Mouse (Mus musculus) testis, adult 2 months (tissue): ENCODE measurements around the gene Gm10283. TPM values are rescaled to one million over a fixed set of nuclear protein-coding genes. Genes with fewer than 3 reads are reported as not detected.

Source experiments
- H3K27ac ChIP-seq: fragments of 200-500 bp; 2 replicates; pipeline ENCODE4 v1.5.1; 2012; ENCODE audit warnings: low read depth, low read length; ENCODE audit not compliant: control insufficient read depth, insufficient read depth
- H3K27me3 ChIP-seq: fragments of 200-500 bp; 2 replicates; pipeline ENCODE4 v1.6.1; 2012; ENCODE audit warnings: mild to moderate bottlenecking, low read length, moderate library complexity; ENCODE audit not compliant: control insufficient read depth, insufficient read depth
- H3K36me3 ChIP-seq: fragments of 200-500 bp; 2 replicates; pipeline ENCODE4 v1.6.1; 2012; ENCODE audit warnings: mild to moderate bottlenecking, low read length; ENCODE audit not compliant: control insufficient read depth, insufficient read depth
- H3K4me1 ChIP-seq: fragments of 200-500 bp; 2 replicates; pipeline ENCODE4 v1.6.1; 2012; ENCODE audit warnings: low read length; ENCODE audit not compliant: control insufficient read depth, insufficient read depth
- H3K4me3 ChIP-seq: fragments of 200-500 bp; 2 replicates; pipeline ENCODE4 v1.5.1; 2012; ENCODE audit warnings: low read depth, mild to moderate bottlenecking, low read length, moderate library complexity, mixed read lengths; ENCODE audit not compliant: control insufficient read depth
- CTCF ChIP-seq: fragments of 200-500 bp; IDR thresholded peaks from 2 replicates; pipeline ENCODE4 v1.5.1; 2012; ENCODE audit warnings: low read depth, mild to moderate bottlenecking, inconsistent platforms, low read length, moderate library complexity; ENCODE audit not compliant: control insufficient read depth, insufficient read depth, insufficient replicate concordance
- POLR2A ChIP-seq: fragments of 200-500 bp; IDR thresholded peaks from 2 replicates; pipeline ENCODE4 v1.6.1; 2012; ENCODE audit warnings: low read depth, mild to moderate bottlenecking, inconsistent platforms, low read length, moderate library complexity; ENCODE audit not compliant: control insufficient read depth
- polyA plus RNA-seq: library from polyadenylated mRNA; depleted of rRNA; stranded (reverse); fragments of >200 nt; gene quantifications from 2 replicates; pipeline ENCODE4 v1.2.3, GENCODE M21; 2012; rRNA removed

Gm10283 gene
- polyA plus RNA-seq, 1 experiment = not detected

GRCm38 (mm10) chr8:60406358-60406757 is 96.6 kb downstream of the Gm10283 start:
- Histone ChIP-seq H3K36me3 (no peaks in the 10 kb centered on the region), H3K4me3 (no peak overlapping the region), H3K4me1 (no peaks in the 10 kb centered on the region), H3K27ac (no peak overlapping the region), H3K27me3 (no peaks in the 10 kb centered on the region)
- TF ChIP-seq CTCF (no peak), POLR2A (no peak)

- H3K27ac ChIP-seq = no peak overlapping the region
- no peak overlapping the region for H3K4me3 ChIP-seq
- no peaks in the 10 kb centered on the region for H3K36me3 ChIP-seq
- H3K4me1 ChIP-seq = no peaks in the 10 kb centered on the region
- no peak for TF ChIP-seq CTCF
- no peak for TF ChIP-seq POLR2A
- no peaks in the 10 kb centered on the region for H3K27me3 ChIP-seq
Measured at GRCm38 (mm10) chr8:60404994-60405548, 97.9 kb downstream of the Gm10283 start.

GRCm38 (mm10) chr8:60393675-60394074 is 109.3 kb downstream of the Gm10283 start:
- Histone ChIP-seq H3K36me3 (no peaks in the 10 kb centered on the region), H3K4me1 (no peaks in the 10 kb centered on the region), H3K27ac (no peak overlapping the region), H3K27me3 (no peaks in the 10 kb centered on the region), H3K4me3 (no peak overlapping the region)
- TF ChIP-seq CTCF (no peak), POLR2A (no peak)

- Histone ChIP-seq H3K27ac (no peak overlapping the region), H3K27me3 (no peaks in the 10 kb centered on the region), H3K36me3 (no peaks in the 10 kb centered on the region), H3K4me3 (no peak overlapping the region), H3K4me1 (no peaks in the 10 kb centered on the region)
- TF ChIP-seq CTCF (no peak), POLR2A (no peak)
Measured at GRCm38 (mm10) chr8:60386589-60386988, 116.4 kb downstream of the Gm10283 start.

Other genes with a start within 250 kb of the Gm10283 start
- 0.06 and 0.28 TPM in 2 replicates for gene Aadat, start 2.7 kb upstream of the Gm10283 start, polyA plus RNA-seq
- gene Mfap3l, start 129.6 kb upstream of the Gm10283 start, polyA plus RNA-seq = 179 and 210 TPM in 2 replicates